Mouse (Mus musculus) liver, adult 2 months (tissue): ENCODE measurements around the gene Snx1. TPM values are rescaled to one million over a fixed set of nuclear protein-coding genes. Genes with fewer than 3 reads are reported as not detected.

Experiments
- DNase-seq: peaks from one replicate; pipeline ENCODE4 v3.0.0-alpha.2; 2011; ENCODE audit warnings: low read depth, low spot score; ENCODE audit errors: extremely low read depth
- H3K27ac ChIP-seq: fragments of 200-500 bp; replicated peaks from 2 replicates; pipeline ENCODE4 v1.5.1; 2012; ENCODE audit warnings: low read depth, mild to moderate bottlenecking, control low read depth, inconsistent platforms, low read length; ENCODE audit not compliant: insufficient read depth
- H3K27me3 ChIP-seq: fragments of 200-500 bp; 2 replicates; pipeline ENCODE4 v1.6.1; 2012; ENCODE audit warnings: mild to moderate bottlenecking, moderate library complexity, low read length, inconsistent platforms; ENCODE audit not compliant: control insufficient read depth, insufficient read depth
- H3K36me3 ChIP-seq: fragments of 200-500 bp; 2 replicates; pipeline ENCODE4 v1.6.1; 2012; ENCODE audit warnings: low read length, inconsistent platforms; ENCODE audit not compliant: control insufficient read depth, insufficient read depth
- H3K4me1 ChIP-seq: fragments of 200-500 bp; 2 replicates; pipeline ENCODE4 v1.6.1; 2011; ENCODE audit warnings: low read length; ENCODE audit not compliant: control insufficient read depth, insufficient read depth
- H3K4me3 ChIP-seq: fragments of 200-500 bp; 2 replicates; pipeline ENCODE4 v1.5.1; 2011; ENCODE audit warnings: low read depth, mild to moderate bottlenecking, control low read depth, low read length, moderate library complexity; ENCODE audit not compliant: insufficient read depth
- H3K79me2 ChIP-seq: fragments of 200-500 bp; 2 replicates; pipeline ENCODE4 v1.6.1; 2012; ENCODE audit warnings: inconsistent platforms, mild to moderate bottlenecking, low read length, moderate library complexity; ENCODE audit not compliant: control insufficient read depth, insufficient read depth
- H3K9ac ChIP-seq: fragments of 200-500 bp; 2 replicates; pipeline ENCODE4 v1.6.1; 2012; ENCODE audit warnings: low read depth, mild to moderate bottlenecking, control low read depth, inconsistent platforms, low read length
- CTCF ChIP-seq: fragments of 200-500 bp; IDR thresholded peaks from 2 replicates; pipeline ENCODE4 v1.5.1; 2011; ENCODE audit warnings: low read depth, low read length, control low read depth
- POLR2A ChIP-seq: fragments of 200-500 bp; IDR thresholded peaks from 2 replicates; pipeline ENCODE4 v1.6.1; 2011; ENCODE audit warnings: low read length, control low read depth; ENCODE audit not compliant: insufficient read depth; ENCODE audit errors: extremely low read depth
- WGBS: fragments of 180-500 bp; shearing (Covaris S2); methylation state at CpG from one replicate; pipeline ENCODE4 v1.1.7; 2018; 5-methylcytosine and 5-hydroxymethylcytosine counted together
- polyA plus RNA-seq: library from polyadenylated mRNA; depleted of rRNA; stranded (reverse); fragments of >200 nt; gene quantifications from 2 replicates; pipeline ENCODE4 v1.2.3, GENCODE M21; 2012
- total RNA-seq: library from RNA; depleted of rRNA; stranded (reverse); fragments of >200 nt; gene quantifications from 2 replicates; pipeline ENCODE4 v1.2.3, GENCODE M21; 2014

The Snx1 gene
- total and polyA plus RNA-seq, 2 experiments: 11.9 to 22.1 TPM

DNA sequence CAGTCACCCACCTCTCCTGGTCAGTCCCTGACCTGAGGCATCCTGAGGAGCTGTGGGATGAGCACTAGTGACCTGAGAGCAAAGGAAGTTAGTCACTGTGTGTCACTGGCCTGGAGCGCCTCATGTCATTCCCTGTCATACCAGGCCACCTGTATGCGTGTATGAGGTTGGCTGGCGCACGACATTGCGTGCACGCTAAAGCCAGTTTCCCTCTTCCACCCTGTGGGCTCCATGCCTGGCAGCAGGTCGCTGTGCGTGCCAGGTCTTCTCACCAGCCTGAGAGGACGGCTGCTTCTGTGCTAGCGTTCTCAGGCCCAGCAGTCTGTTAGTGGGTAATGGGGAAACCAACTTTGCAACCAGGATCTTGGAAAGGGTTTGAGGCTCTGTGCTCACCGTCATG is 62.1 kb downstream of the Snx1 start:
- DNase-seq: no peak
- WGBS: 95% methylated on average over 11 of the region's 11 CpGs
- no peak overlapping the region for H3K4me3 ChIP-seq
- peaks cover 11% of the 10 kb centered on the region; the same call in 1 of the 2 replicates for H3K79me2 ChIP-seq
- TF ChIP-seq POLR2A (no peak), CTCF (no peak)
- H3K36me3 ChIP-seq: peaks cover 28% of the 10 kb centered on the region
- H3K9ac ChIP-seq: no peak overlapping the region
- no peaks in the 10 kb centered on the region for H3K27me3 ChIP-seq
- peaks cover 15% of the 10 kb centered on the region for H3K4me1 ChIP-seq
- H3K27ac ChIP-seq: no peak overlapping the region

DNA sequence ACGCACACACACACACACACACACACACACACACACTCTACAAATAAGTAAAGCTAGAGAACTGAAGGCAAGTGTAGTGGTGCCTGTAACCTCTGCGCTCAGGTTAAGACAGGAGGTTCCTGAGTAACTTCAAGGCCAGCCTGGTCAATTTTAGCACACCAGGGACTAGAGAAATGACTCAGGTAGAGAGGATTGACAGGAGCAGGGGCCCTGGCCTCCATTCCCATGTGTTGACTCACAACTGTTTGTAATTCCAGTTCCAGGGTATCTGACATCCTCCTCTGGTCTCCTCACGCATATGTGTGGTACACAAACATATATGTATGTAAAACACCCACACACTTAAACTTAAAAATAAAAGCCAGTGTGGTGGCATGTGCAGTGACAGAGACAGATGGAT is 62.9 kb downstream of the Snx1 start:
- no peak for DNase-seq
- no peaks in the 10 kb centered on the region for H3K27me3 ChIP-seq
- no peak for TF ChIP-seq POLR2A
- H3K36me3 ChIP-seq: peaks cover 28% of the 10 kb centered on the region
- no peak overlapping the region for H3K4me3 ChIP-seq
- peaks cover 11% of the 10 kb centered on the region for H3K4me1 ChIP-seq
- H3K79me2 ChIP-seq: peaks cover 11% of the 10 kb centered on the region; the same call in 1 of the 2 replicates
- H3K27ac ChIP-seq: no peak overlapping the region
- no peak overlapping the region for H3K9ac ChIP-seq
- WGBS: 91% methylated on average over 3 of the region's 3 CpGs

DNA sequence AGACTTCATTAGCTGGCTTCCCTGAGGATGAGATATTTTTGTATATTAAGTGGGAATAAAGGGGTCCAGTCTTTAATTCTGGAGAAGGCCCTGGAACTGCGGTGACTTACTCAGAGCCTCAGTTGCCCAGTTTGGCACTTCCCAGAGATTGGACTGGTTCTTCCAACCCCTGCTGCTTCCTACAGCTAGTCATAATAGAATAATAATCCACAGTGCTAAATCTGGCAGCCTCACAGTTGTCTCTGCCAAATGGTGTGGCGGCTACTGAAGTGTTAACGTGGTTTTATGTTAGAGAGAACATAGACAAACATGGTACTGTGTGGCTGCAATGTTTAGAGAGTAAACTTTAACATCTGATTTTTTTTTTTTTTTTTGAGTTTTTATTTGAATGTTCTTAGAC is 64.7 kb downstream of the Snx1 start:
- TF ChIP-seq CTCF: no peak
- Histone ChIP-seq H3K36me3 (peaks cover 28% of the 10 kb centered on the region), H3K79me2 (peaks cover 11% of the 10 kb centered on the region; the same call in 1 of the 2 replicates), H3K4me3 (peak overlapping the region; percentile 14; the same call in 1 of the 2 replicates), H3K27ac (peak overlapping the region; percentile 39; the same call in 1 of the 2 replicates), H3K27me3 (no peaks in the 10 kb centered on the region), H3K4me1 (peaks cover 11% of the 10 kb centered on the region), H3K9ac (peak overlapping the region; percentile 36; the same call in 1 of the 2 replicates)
- 37% methylated on average over 3 of the region's 3 CpGs for WGBS
- peak; percentile 51 for DNase-seq

DNA sequence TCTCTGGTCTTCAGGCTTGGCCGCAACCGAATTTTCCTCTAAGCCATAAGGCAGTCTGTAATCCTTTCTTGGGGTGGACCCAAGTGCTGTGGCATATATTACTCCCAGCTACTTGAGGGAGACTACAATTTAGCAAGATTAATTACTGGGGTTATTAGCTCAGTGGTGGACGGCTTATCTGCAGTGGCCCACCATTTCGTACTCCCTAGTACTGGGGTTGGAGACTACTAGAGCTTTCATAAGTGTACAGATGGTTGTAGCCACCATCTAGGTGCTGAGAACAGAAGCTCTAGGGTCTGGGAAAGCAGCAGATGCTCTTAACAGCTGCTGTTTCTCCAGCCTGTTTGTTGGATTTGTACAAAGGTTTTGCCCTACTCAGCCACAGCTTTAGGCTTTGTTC is 65.4 kb downstream of the Snx1 start:
- WGBS: 8% methylated on average over 4 of the region's 4 CpGs
- DNase-seq: no peak
- Histone ChIP-seq H3K9ac (peak overlapping the region; percentile 47), H3K27me3 (no peaks in the 10 kb centered on the region), H3K79me2 (peaks cover 11% of the 10 kb centered on the region; the same call in 1 of the 2 replicates), H3K27ac (peak overlapping the region; percentile 57), H3K4me3 (peak overlapping the region; percentile 49), H3K36me3 (peaks cover 28% of the 10 kb centered on the region), H3K4me1 (peaks cover 11% of the 10 kb centered on the region)
- TF ChIP-seq POLR2A (no peak), CTCF (no peak)

DNA sequence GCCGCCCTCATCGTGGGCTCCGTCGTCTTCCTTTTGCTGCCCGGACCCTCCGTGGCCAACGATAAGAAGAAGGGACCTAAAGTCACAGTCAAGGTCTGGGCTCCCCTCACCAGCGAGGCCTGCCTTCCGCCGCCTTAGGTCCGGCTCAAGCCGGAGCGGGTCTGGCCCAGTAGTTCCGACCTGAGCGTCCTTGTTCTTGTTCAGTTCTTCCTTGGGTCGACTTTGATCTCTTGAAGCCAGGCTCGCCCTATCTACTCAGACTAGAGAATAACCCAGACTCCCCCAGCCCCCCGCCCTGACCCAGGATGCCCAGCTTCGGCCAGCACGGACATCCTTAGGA is 66.1 kb downstream of the Snx1 start:
- DNase-seq: no peak
- peak overlapping the region; percentile 95 for H3K9ac ChIP-seq
- no peaks in the 10 kb centered on the region for H3K27me3 ChIP-seq
- peak overlapping the region; percentile 84 for H3K27ac ChIP-seq
- H3K79me2 ChIP-seq: peaks cover 11% of the 10 kb centered on the region; the same call in 1 of the 2 replicates
- WGBS: under 1% methylated on average over 20 of the region's 20 CpGs
- H3K4me1 ChIP-seq: peaks cover 11% of the 10 kb centered on the region
- H3K36me3 ChIP-seq: peaks cover 23% of the 10 kb centered on the region
- TF ChIP-seq CTCF (no peak), POLR2A (no peak)
- peak overlapping the region; percentile 96 for H3K4me3 ChIP-seq

DNA sequence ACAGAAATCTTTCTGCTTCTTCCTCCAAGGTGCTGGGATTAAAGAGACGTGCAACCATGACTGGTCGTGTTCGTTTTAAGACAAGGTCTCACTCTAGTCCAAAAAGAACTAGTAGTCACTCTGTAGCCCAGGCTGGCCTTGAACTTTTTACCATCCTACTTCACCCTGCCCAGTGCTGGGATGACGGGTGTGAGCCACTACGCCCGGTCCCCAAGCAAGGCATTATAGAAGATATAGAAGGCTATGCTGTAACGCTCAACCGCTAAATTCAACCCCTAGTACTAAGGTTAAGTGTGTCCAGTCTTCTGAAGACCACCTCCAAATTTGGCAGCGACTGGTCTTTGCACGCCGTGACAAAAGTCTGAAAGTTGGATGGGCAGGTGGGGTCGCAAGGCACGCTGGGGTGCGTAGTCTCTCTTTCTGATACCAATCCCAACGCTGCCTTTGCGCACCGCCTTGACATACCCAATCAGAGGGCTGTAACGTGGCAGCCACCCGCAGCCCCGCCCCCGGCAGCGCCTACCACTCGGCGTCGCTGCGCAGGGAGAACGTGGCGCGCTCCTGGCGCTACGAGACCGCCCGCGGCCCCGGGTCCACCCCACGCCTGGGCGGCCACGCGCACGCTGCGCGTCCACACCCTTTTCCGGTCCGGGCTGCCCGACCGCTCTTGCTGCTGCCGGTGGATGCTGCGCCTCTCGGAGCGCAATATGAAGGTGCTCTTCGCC is 66.6 kb downstream of the Snx1 start, which contains the start of gene Ppib:
Ppib (plus strand) TSS at position 640 of the 725 bp plus-strand sequence.
- Histone ChIP-seq H3K36me3 (peaks cover 21% of the 10 kb centered on the region), H3K4me1 (peaks cover 11% of the 10 kb centered on the region), H3K9ac (peak within 1 kb of the TSS; percentile 95), H3K4me3 (peak within 1 kb of the TSS; percentile 96), H3K27me3 (no peaks in the 10 kb centered on the region), H3K27ac (peak within 1 kb of the TSS; percentile 84), H3K79me2 (peaks cover 11% of the 10 kb centered on the region; the same call in 1 of the 2 replicates)
- WGBS: under 1% methylated on average over 51 of the region's 51 CpGs
- TF ChIP-seq POLR2A (peak; percentile 89), CTCF (no peak)
- DNase-seq: peak; percentile 88
